Mouse (Mus musculus) heart, postnatal 10 days (tissue): ENCODE data around the gene 5430419D17Rik. TPM values are rescaled to one million over a fixed set of nuclear protein-coding genes. Genes with fewer than 3 reads are reported as not detected.
A peak's percentile ranks its signal among the peaks of the same experiment; 100 is the strongest.

Experiments
- DNase-seq, 2 experiments: peaks; one replicate each; pipeline ENCODE4 v3.0.0; 2021
- intact Hi-C: fragments of 180-260 bp; cut with DNase I; formaldehyde crosslinking; loops from one replicate; pipeline ENCODE4 v1.15.1; 2025
- total RNA-seq, 2 experiments: library from RNA; stranded (reverse); gene quantifications; 2 replicates each; pipeline ENCODE4 v1.2.3; 2021

Gene 5430419D17Rik
- total RNA-seq: 10 to 100 TPM; 16.8 to 17.3 TPM

GRCm38 (mm10) chr7:131174121-131174520 lies at the start of gene 5430419D17Rik:
TSS of gene 5430419D17Rik (plus strand) at chr7:131174402.
- intact Hi-C loops: no loop called here
- no peak for DNase-seq

- intact Hi-C loops: no loop called here
- DNase-seq: no peak
These were observed 44.2 kb upstream of the 5430419D17Rik start for GRCm38 (mm10) chr7:131130021-131130420.

- DNase-seq: no peak
- intact Hi-C loops: no loop called here
These were observed 41.0 kb upstream of the 5430419D17Rik start for GRCm38 (mm10) chr7:131133181-131133580.

GRCm38 (mm10) chr7:131146214-131146613 lies 28.0 kb upstream of the 5430419D17Rik start, which contains the start of gene 4933402N03Rik:
TSS of gene 4933402N03Rik (minus strand) at chr7:131146314.
- no peak for DNase-seq
- intact Hi-C loops: no loop called here

- no peak for DNase-seq
- intact Hi-C loops: no loop called here
These were observed 24.0 kb upstream of the 5430419D17Rik start for GRCm38 (mm10) chr7:131150179-131150578.

GRCm38 (mm10) chr7:131153044-131153443 lies 21.2 kb upstream of the 5430419D17Rik start:
- intact Hi-C loops: no loop called here
- no peak for DNase-seq

- intact Hi-C loops: no loop called here
- DNase-seq: no peak
These were observed 12.0 kb upstream of the 5430419D17Rik start for GRCm38 (mm10) chr7:131162251-131162650.

GRCm38 (mm10) chr7:131167771-131168170 lies 6.4 kb upstream of the 5430419D17Rik start:
- intact Hi-C loops: no loop called here
- no peak for DNase-seq

GRCm38 (mm10) chr7:131169099-131169498 lies 5.1 kb upstream of the 5430419D17Rik start:
- intact Hi-C loops: no loop called here
- no peak for DNase-seq

GRCm38 (mm10) chr7:131182685-131183084 lies 8.5 kb downstream of the 5430419D17Rik start:
- intact Hi-C loops: no loop called here
- peak; percentile 41 to 66 for DNase-seq

GRCm38 (mm10) chr7:131184339-131184738 lies 10.1 kb downstream of the 5430419D17Rik start:
- no peak for DNase-seq
- intact Hi-C loops: no loop called here

GRCm38 (mm10) chr7:131187047-131187446 lies 12.8 kb downstream of the 5430419D17Rik start:
- intact Hi-C loops: no loop called here
- no peak for DNase-seq

GRCm38 (mm10) chr7:131187996-131188395 lies 13.8 kb downstream of the 5430419D17Rik start:
- no peak for DNase-seq
- intact Hi-C loops: no loop called here

- peak; percentile 57 to 58 for DNase-seq
- intact Hi-C loops: no loop called here
These were observed 48.9 kb downstream of the 5430419D17Rik start for GRCm38 (mm10) chr7:131223086-131223485.

GRCm38 (mm10) chr7:131236091-131236490 lies 61.9 kb downstream of the 5430419D17Rik start:
- intact Hi-C loops: no loop called here
- no peak for DNase-seq

- DNase-seq: peak in 1 of 2 experiments; percentile 7
These were observed 70.8 kb downstream of the 5430419D17Rik start for GRCm38 (mm10) chr7:131244993-131245392.

GRCm38 (mm10) chr7:131256841-131257240 lies 82.6 kb downstream of the 5430419D17Rik start:
- no peak for DNase-seq
- intact Hi-C loops: no loop called here

More at GRCm38 (mm10) chr7:131244993-131245392, 70.8 kb downstream of the 5430419D17Rik start:
- intact Hi-C loops: no loop called here

- no peak for DNase-seq
- intact Hi-C loops: no loop called here
These were observed 83.1 kb downstream of the 5430419D17Rik start for GRCm38 (mm10) chr7:131257309-131257708.

GRCm38 (mm10) chr7:131260946-131261345 lies 86.7 kb downstream of the 5430419D17Rik start:
- no peak for DNase-seq
- intact Hi-C loops: no loop called here

- no peak for DNase-seq
- intact Hi-C loops: no loop called here
These were observed 90.0 kb downstream of the 5430419D17Rik start for GRCm38 (mm10) chr7:131264251-131264650.

- peak; percentile 15 to 25 for DNase-seq
- intact Hi-C loops: no loop called here
These were observed 91.6 kb downstream of the 5430419D17Rik start for GRCm38 (mm10) chr7:131265851-131266250.

- intact Hi-C loops: no loop called here
- no peak for DNase-seq
These were observed 122.9 kb downstream of the 5430419D17Rik start for GRCm38 (mm10) chr7:131297151-131297550.

GRCm38 (mm10) chr7:131303340-131303739 lies 129.1 kb downstream of the 5430419D17Rik start:
- DNase-seq: no peak
- intact Hi-C loops: no loop called here
